Mouse (Mus musculus) erythroblast, embryonic 14.5 days (primary cell): Measurements from ENCODE around the gene Adora1. TPM values are rescaled to one million over a fixed set of nuclear protein-coding genes. Genes with fewer than 3 reads are reported as not detected.

Experiments used
- H3K27me3 ChIP-seq: 2 replicates; pipeline ENCODE4 v1.6.1; 2012; ENCODE audit warnings: inconsistent platforms; ENCODE audit not compliant: control insufficient read depth
- H3K36me3 ChIP-seq: 2 replicates; pipeline ENCODE4 v1.6.1; 2012; ENCODE audit warnings: mild to moderate bottlenecking, inconsistent platforms; ENCODE audit not compliant: control insufficient read depth
- H3K4me1 ChIP-seq: 2 replicates; pipeline ENCODE4 v1.6.1; 2012; ENCODE audit warnings: inconsistent platforms; ENCODE audit not compliant: control insufficient read depth
- H3K4me3 ChIP-seq: replicated peaks from 2 replicates; pipeline ENCODE3; 2012; ENCODE audit warnings: moderate library complexity, mild to moderate bottlenecking, inconsistent platforms
- H3K9me3 ChIP-seq: 2 replicates; pipeline ENCODE4 v1.6.1; 2012; ENCODE audit warnings: low read length, inconsistent platforms, mixed read lengths; ENCODE audit not compliant: control insufficient read depth
- GATA1 ChIP-seq: IDR thresholded peaks from 2 replicates; pipeline ENCODE4 v1.6.1; 2012; ENCODE audit warnings: low read length, inconsistent platforms, mixed read lengths
- TAL1 ChIP-seq: IDR thresholded peaks from 3 replicates; pipeline ENCODE4 v1.6.1; 2012; ENCODE audit warnings: low read length, inconsistent platforms, mixed read lengths
- polyA plus RNA-seq: library from polyadenylated mRNA; stranded (reverse); fragments of >175 nt; gene quantifications from 2 replicates; pipeline ENCODE4 v1.2.3, GENCODE M21; 2012

Adora1 gene
- polyA plus RNA-seq, 1 experiment = not detected

DNA sequence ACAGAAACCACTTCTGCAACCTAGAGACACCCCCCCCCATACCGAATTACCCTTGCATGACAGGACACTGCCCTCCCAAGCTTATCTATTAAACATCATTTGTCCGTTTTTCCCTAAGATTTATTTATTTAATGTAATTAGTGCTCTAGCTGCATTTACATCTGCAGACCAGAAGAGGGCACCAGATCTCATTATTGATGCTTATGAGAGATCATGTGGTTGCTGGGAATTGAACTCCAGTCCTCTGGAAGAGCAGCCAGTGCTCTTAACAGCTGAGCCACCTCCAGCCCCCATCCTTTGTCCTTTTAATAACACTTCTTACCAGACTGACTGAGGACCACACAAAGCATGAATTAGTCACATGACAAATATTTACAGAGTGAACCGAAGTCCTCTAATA, 80.6 kb downstream of the Adora1 start:
- no peak for TF ChIP-seq TAL1
- TF ChIP-seq GATA1 = no peak
- no peaks in the 10 kb centered on the region for H3K36me3 ChIP-seq
- H3K4me3 ChIP-seq = no peak overlapping the region
- H3K9me3 ChIP-seq = no peaks in the 10 kb centered on the region
- no peaks in the 10 kb centered on the region for H3K27me3 ChIP-seq
- peaks cover 23% of the 10 kb centered on the region for H3K4me1 ChIP-seq

DNA sequence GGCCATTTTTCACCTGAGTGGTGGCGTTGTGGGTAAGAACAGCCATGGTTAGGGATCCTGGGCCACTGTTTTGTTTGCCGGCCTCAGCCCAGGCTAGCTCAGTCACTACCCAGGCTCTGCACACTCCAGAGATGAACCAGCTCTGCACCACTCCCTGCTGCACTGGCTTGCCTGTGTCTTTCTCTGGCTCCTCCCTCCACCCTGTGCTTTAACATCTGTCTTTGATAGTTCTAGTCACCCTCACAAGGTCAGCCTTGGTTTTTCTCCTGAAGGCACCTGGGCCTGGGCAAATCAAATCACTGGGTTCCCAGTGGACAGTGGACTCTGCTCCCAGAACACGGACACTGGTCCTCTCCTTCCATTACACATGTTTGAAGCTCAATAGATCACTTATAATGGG, 81.1 kb downstream of the Adora1 start:
- Histone ChIP-seq H3K27me3 (no peaks in the 10 kb centered on the region), H3K9me3 (no peaks in the 10 kb centered on the region), H3K4me1 (peaks cover 23% of the 10 kb centered on the region), H3K4me3 (no peak overlapping the region), H3K36me3 (no peaks in the 10 kb centered on the region)
- TF ChIP-seq GATA1 = no peak
- no peak for TF ChIP-seq TAL1

DNA sequence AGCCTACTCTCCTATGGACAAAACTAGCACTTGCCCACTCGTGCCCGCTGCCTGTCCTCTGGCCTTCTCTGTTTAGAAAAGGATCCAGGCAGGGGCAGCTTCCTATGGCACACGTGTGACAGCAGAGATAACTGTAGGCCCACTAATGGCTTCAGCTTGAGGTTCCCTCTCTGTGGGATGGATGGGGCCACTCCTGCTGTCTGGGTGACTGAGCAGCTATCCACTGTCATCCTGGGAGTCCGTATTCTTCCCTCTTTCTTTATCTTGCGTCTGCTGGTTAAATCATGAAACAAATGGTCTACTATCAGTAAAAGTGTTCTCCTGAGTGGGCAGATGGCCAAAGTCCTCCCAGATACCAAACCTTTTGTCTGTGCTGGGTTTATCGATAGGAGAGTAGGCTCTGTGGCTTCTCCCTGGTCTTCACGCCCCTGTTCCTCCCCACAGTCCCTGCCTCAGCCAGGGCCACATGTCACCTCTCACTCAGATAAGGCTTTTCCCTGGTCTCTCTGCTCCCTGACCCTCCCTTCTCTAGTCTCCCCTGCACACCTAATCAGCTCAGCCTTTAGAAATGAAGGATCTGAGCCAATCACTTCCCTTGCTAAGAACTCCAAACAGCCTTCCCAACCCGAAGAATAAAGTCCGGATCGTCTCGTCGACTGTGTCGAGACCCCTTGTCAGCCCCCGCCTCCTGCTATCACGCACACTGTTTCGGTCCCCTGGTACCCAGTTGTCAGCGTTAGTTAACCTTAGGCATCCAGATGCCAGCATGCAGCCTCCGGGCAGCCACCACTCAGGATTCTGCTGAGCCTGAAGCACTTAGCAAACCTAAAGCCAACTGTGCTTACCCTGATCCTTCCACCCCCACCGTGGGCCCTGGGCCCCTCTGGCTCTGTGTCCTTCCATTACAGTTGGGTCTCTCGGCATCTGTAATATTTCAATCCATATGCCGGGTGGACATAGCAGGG, 82.3 kb downstream of the Adora1 start:
- TF ChIP-seq TAL1 = no peak
- TF ChIP-seq GATA1 = no peak
- no peaks in the 10 kb centered on the region for H3K36me3 ChIP-seq
- H3K4me3 ChIP-seq = no peak overlapping the region
- H3K9me3 ChIP-seq = no peaks in the 10 kb centered on the region
- H3K27me3 ChIP-seq = no peaks in the 10 kb centered on the region
- H3K4me1 ChIP-seq = peaks cover 23% of the 10 kb centered on the region

DNA sequence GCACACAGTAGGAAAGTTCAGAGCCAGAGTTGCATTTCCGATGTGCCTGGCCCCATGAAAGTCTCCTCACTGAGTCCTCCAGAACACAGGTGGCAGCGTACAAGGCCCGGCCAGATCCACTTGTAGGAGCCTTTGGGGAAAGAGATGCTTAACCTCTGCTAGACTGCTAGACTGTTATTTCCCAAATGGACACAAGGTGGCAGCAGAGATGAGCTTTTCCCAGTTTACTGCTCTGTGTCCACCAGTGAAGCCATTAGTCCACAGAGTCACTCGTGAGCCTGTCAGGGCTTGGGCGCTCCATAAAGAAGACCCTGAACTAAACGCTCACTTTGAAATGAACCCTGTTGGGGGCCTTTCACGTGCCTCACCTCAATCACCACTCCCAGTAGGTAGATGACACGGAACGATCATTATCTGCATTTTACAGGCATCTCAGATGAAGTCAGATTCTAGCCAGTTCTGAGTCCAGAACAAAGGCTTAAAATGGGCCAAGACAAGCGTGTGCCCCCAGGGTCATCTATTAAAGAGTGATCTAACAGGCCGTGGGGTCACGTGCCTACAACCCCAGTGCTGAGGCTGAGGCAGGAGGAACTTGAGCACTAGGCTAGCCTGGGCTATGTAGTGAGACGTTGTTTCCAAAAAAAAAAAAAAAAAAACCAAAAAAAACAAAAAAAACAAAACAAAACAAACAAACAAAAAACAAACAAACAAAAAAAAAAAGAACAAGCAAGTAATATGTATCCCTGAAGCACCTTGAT, 83.4 kb downstream of the Adora1 start:
- H3K27me3 ChIP-seq = no peaks in the 10 kb centered on the region
- no peak overlapping the region for H3K4me3 ChIP-seq
- H3K36me3 ChIP-seq = no peaks in the 10 kb centered on the region
- H3K4me1 ChIP-seq = peaks cover 23% of the 10 kb centered on the region
- H3K9me3 ChIP-seq = no peaks in the 10 kb centered on the region
- TF ChIP-seq TAL1 = no peak
- no peak for TF ChIP-seq GATA1

- Histone ChIP-seq H3K4me1 (peaks cover 23% of the 10 kb centered on the region), H3K36me3 (no peaks in the 10 kb centered on the region), H3K9me3 (no peaks in the 10 kb centered on the region), H3K4me3 (no peak overlapping the region), H3K27me3 (no peaks in the 10 kb centered on the region)
- TF ChIP-seq TAL1 (no peak), GATA1 (no peak)
These were observed 84.5 kb downstream of the Adora1 start for GRCm38 (mm10) chr1:134150745-134151144.

GRCm38 (mm10) chr1:134150076-134150475, 85.2 kb downstream of the Adora1 start:
- TF ChIP-seq TAL1 (no peak), GATA1 (no peak)
- no peaks in the 10 kb centered on the region for H3K9me3 ChIP-seq
- H3K27me3 ChIP-seq = no peaks in the 10 kb centered on the region

More at GRCm38 (mm10) chr1:134150076-134150475, 85.2 kb downstream of the Adora1 start:
- peaks cover 23% of the 10 kb centered on the region for H3K4me1 ChIP-seq
- no peaks in the 10 kb centered on the region for H3K36me3 ChIP-seq
- H3K4me3 ChIP-seq = no peak overlapping the region

Other genes starting within 250 kb of the Adora1 start
- gene Fmod, start 198.2 kb downstream of the Adora1 start, polyA plus RNA-seq = not detected in 2 replicates
- 13.2 and 14.8 TPM in 2 replicates for gene Btg2, start 156.3 kb downstream of the Adora1 start, polyA plus RNA-seq
- not detected in 2 replicates for gene Chit1, start 124.2 kb downstream of the Adora1 start, polyA plus RNA-seq
- not detected in 2 replicates for gene Chil1, start 53.3 kb downstream of the Adora1 start, polyA plus RNA-seq
- not detected in 2 replicates for gene Mybph, start 42.0 kb downstream of the Adora1 start, polyA plus RNA-seq
- gene Myog, start 54.6 kb upstream of the Adora1 start, polyA plus RNA-seq = not detected in 2 replicates
- gene Ppfia4, start 97.5 kb upstream of the Adora1 start, polyA plus RNA-seq = 0.03 and 0.08 TPM in 2 replicates
- 2.8 and 2.9 TPM in 2 replicates for gene Tmem183a, start 126.5 kb upstream of the Adora1 start, polyA plus RNA-seq
- gene 4933406M09Rik, start 150.5 kb upstream of the Adora1 start, polyA plus RNA-seq = 0.02 TPM in 1 of 2 replicates, not detected in the other
- 3.2 and 3.7 TPM in 2 replicates for gene Cyb5r1, start 170.1 kb upstream of the Adora1 start, polyA plus RNA-seq
- 58.2 and 72.8 TPM in 2 replicates for gene Adipor1, start 179.9 kb upstream of the Adora1 start, polyA plus RNA-seq
- gene Klhl12, start 220.1 kb upstream of the Adora1 start, polyA plus RNA-seq = 0.63 and 1.1 TPM in 2 replicates